Mouse (Mus musculus) embryonic facial prominence, embryonic 11.5 days (tissue): ENCODE measurements around the gene Mrto4. TPM values are rescaled to one million over a fixed set of nuclear protein-coding genes. Genes with fewer than 3 reads are reported as not detected.

Experiments
- ATAC-seq: fragments of 200-750 bp; cut with Nextera tagmentation; replicated peaks from 2 replicates; pipeline ENCODE4 v1.8.0; 2017; ENCODE audit warnings: low read depth; ENCODE audit not compliant: insufficient number of reproducible peaks, low FRiP score, low TSS enrichment
- DNase-seq: peaks from one replicate; pipeline ENCODE4 v3.0.0-alpha.2; 2015; ENCODE audit warnings: low spot score
- H3K27ac ChIP-seq: fragments of 300-500 bp; sonication (generic); replicated peaks from 2 replicates; pipeline ENCODE4 v1.5.1; 2014; ENCODE audit warnings: mild to moderate bottlenecking, low read depth, low read length, control low read depth
- H3K27me3 ChIP-seq: fragments of 300-500 bp; sonication (generic); 2 replicates; pipeline ENCODE4 v1.6.1; 2014; ENCODE audit warnings: mild to moderate bottlenecking, low read length, moderate library complexity, mixed read lengths; ENCODE audit not compliant: control insufficient read depth, insufficient read depth
- H3K36me3 ChIP-seq: fragments of 300-500 bp; sonication (generic); replicated peaks from 2 replicates; pipeline ENCODE4 v1.6.1; 2014; ENCODE audit warnings: low read depth, mild to moderate bottlenecking, low read length, moderate library complexity, mixed read lengths; ENCODE audit not compliant: control insufficient read depth, insufficient read depth
- H3K4me1 ChIP-seq: fragments of 300-500 bp; sonication (generic); 2 replicates; pipeline ENCODE4 v1.6.1; 2014; ENCODE audit warnings: low read length, mixed read lengths; ENCODE audit not compliant: control insufficient read depth, insufficient read depth
- H3K4me2 ChIP-seq: fragments of 300-500 bp; sonication (generic); 2 replicates; pipeline ENCODE4 v1.6.1; 2014; ENCODE audit warnings: low read depth, mild to moderate bottlenecking, control low read depth, low read length, moderate library complexity
- H3K4me3 ChIP-seq: fragments of 300-500 bp; sonication (generic); 2 replicates; pipeline ENCODE4 v1.5.1; 2014; ENCODE audit warnings: low read depth, low read length, control low read depth
- H3K9ac ChIP-seq: fragments of 300-500 bp; sonication (generic); replicated peaks from 2 replicates; pipeline ENCODE4 v1.6.1; 2014; ENCODE audit warnings: mild to moderate bottlenecking, control low read depth, low read length
- H3K9me3 ChIP-seq: fragments of 300-500 bp; sonication (generic); replicated peaks from 2 replicates; pipeline ENCODE4 v1.6.1; 2016; ENCODE audit warnings: mild to moderate bottlenecking, low read length, inconsistent platforms, mixed read lengths; ENCODE audit not compliant: control insufficient read depth
- WGBS: fragments of 180-500 bp; shearing (Covaris S2); extraction: QIAGEN DNeasy Blood & Tissue Kit; methylation state at CpG from one replicate; pipeline ENCODE4 v1.1.7; 2014; 5-methylcytosine and 5-hydroxymethylcytosine counted together
- polyA plus RNA-seq: library from polyadenylated mRNA; unstranded; fragments of >200 nt; fragmentation: Nextera tagmentation; extraction: Ambion mirVana; gene quantifications from 2 replicates; pipeline ENCODE4 v1.2.1, GENCODE M21; 2014

Mrto4 gene
- polyA plus RNA-seq, 1 experiment from 2014 or later, result 145 TPM

GRCm38 (mm10) chr4:139338145-139338544, 14.2 kb downstream of the Mrto4 start:
- 55% methylated on average over 33 of the region's 33 CpGs for WGBS

GRCm38 (mm10) chr4:139336822-139337483, 15.4 kb downstream of the Mrto4 start:
- WGBS, result 23% methylated on average over 24 of the region's 24 CpGs
- ATAC-seq, result peak; percentile 70; the same call in 1 of the 2 replicates
- Histone ChIP-seq H3K36me3 (no peaks in the 10 kb centered on the region), H3K27me3 (no peaks in the 10 kb centered on the region; the same call in 1 of the 2 replicates), H3K9me3 (no peaks in the 10 kb centered on the region), H3K9ac (peak overlapping the region; percentile 22; the same call in 1 of the 2 replicates), H3K4me1 (no peaks in the 10 kb centered on the region), H3K4me2 (peak overlapping the region; percentile 25), H3K27ac (no peak overlapping the region), H3K4me3 (no peak overlapping the region)
- peak; percentile 86 for DNase-seq

More at GRCm38 (mm10) chr4:139338145-139338544, 14.2 kb downstream of the Mrto4 start:
- H3K4me2 ChIP-seq, result no peak overlapping the region
- H3K9me3 ChIP-seq, result no peaks in the 10 kb centered on the region
- no peak overlapping the region for H3K4me3 ChIP-seq
- no peaks in the 10 kb centered on the region for H3K4me1 ChIP-seq
- H3K9ac ChIP-seq, result no peak overlapping the region
- no peaks in the 10 kb centered on the region for H3K36me3 ChIP-seq
- ATAC-seq, result no peak
- no peak overlapping the region for H3K27ac ChIP-seq
- no peaks in the 10 kb centered on the region; the same call in 1 of the 2 replicates for H3K27me3 ChIP-seq
- no peak for DNase-seq

GRCm38 (mm10) chr4:139335507-139335906, 16.9 kb downstream of the Mrto4 start:
- 65% methylated on average over 7 of the region's 7 CpGs for WGBS
- no peak overlapping the region for H3K4me3 ChIP-seq
- no peaks in the 10 kb centered on the region for H3K9me3 ChIP-seq
- no peak for DNase-seq
- H3K36me3 ChIP-seq, result no peaks in the 10 kb centered on the region
- H3K4me2 ChIP-seq, result no peak overlapping the region
- ATAC-seq, result no peak
- no peaks in the 10 kb centered on the region; the same call in 1 of the 2 replicates for H3K27me3 ChIP-seq
- no peaks in the 10 kb centered on the region for H3K4me1 ChIP-seq
- H3K9ac ChIP-seq, result no peak overlapping the region
- no peak overlapping the region for H3K27ac ChIP-seq

GRCm38 (mm10) chr4:139334631-139335295, 17.6 kb downstream of the Mrto4 start:
- DNase-seq (no peak), ATAC-seq (no peak)
- whole genome bisulfite sequencing, result 79% methylated on average over 5 of the region's 9 CpGs
- no peak overlapping the region for H3K27ac ChIP-seq
- no peak overlapping the region for H3K9ac ChIP-seq
- H3K27me3 ChIP-seq, result no peaks in the 10 kb centered on the region; the same call in 1 of the 2 replicates
- H3K9me3 ChIP-seq, result no peaks in the 10 kb centered on the region
- H3K4me3 ChIP-seq, result no peak overlapping the region
- no peak overlapping the region for H3K4me2 ChIP-seq
- no peaks in the 10 kb centered on the region for H3K4me1 ChIP-seq
- no peaks in the 10 kb centered on the region for H3K36me3 ChIP-seq

- H3K4me3 ChIP-seq, result no peak overlapping the region
- no peaks in the 10 kb centered on the region for H3K36me3 ChIP-seq
- no peak overlapping the region for H3K9ac ChIP-seq
- ATAC-seq (peak; percentile 85), DNase-seq (peak; percentile 85)
- WGBS, result 8% methylated on average over 10 of the region's 10 CpGs
- H3K4me1 ChIP-seq, result no peaks in the 10 kb centered on the region
- no peaks in the 10 kb centered on the region for H3K9me3 ChIP-seq
- no peak overlapping the region for H3K27ac ChIP-seq
- peak overlapping the region; percentile 1; the same call in 1 of the 2 replicates for H3K4me2 ChIP-seq
- H3K27me3 ChIP-seq, result no peaks in the 10 kb centered on the region; the same call in 1 of the 2 replicates
Measured at GRCm38 (mm10) chr4:139330605-139331004, 21.8 kb downstream of the Mrto4 start.

- ATAC-seq (0 out of 2 replicates have a peak, but pooled peaks have one; percentile 44), DNase-seq (no peak)
- H3K9ac ChIP-seq, result no peak overlapping the region
- no peak overlapping the region for H3K4me2 ChIP-seq
- no peaks in the 10 kb centered on the region for H3K27me3 ChIP-seq
- H3K4me1 ChIP-seq, result no peaks in the 10 kb centered on the region
- no peaks in the 10 kb centered on the region for H3K9me3 ChIP-seq
- 92% methylated on average over 4 of the region's 4 CpGs for WGBS
- no peak overlapping the region for H3K27ac ChIP-seq
- H3K4me3 ChIP-seq, result no peak overlapping the region
- peaks cover 5% of the 10 kb centered on the region for H3K36me3 ChIP-seq
Measured at GRCm38 (mm10) chr4:139319740-139320139, 32.6 kb downstream of the Mrto4 start.

- Histone ChIP-seq H3K36me3 (peaks cover 5% of the 10 kb centered on the region), H3K9ac (no peak overlapping the region), H3K4me3 (no peak overlapping the region), H3K9me3 (no peaks in the 10 kb centered on the region), H3K27ac (no peak overlapping the region), H3K27me3 (no peaks in the 10 kb centered on the region), H3K4me1 (no peaks in the 10 kb centered on the region), H3K4me2 (no peak overlapping the region)
- no peak for ATAC-seq
- no peak for DNase-seq
- WGBS, result 88% methylated on average over 11 of the region's 11 CpGs
Measured at GRCm38 (mm10) chr4:139318449-139318848, 33.9 kb downstream of the Mrto4 start.

GRCm38 (mm10) chr4:139312632-139313031, 39.7 kb downstream of the Mrto4 start:
- Histone ChIP-seq H3K4me1 (no peaks in the 10 kb centered on the region), H3K36me3 (peaks cover 3% of the 10 kb centered on the region; the same call in 1 of the 2 replicates), H3K27ac (no peak overlapping the region), H3K27me3 (0 out of 2 replicates have a peak, but pooled peaks cover 2% of the 10 kb centered on the region), H3K4me3 (no peak overlapping the region), H3K9ac (no peak overlapping the region), H3K9me3 (no peaks in the 10 kb centered on the region), H3K4me2 (no peak overlapping the region)
- ATAC-seq (no peak), DNase-seq (peak; percentile 60)
- WGBS, result 54% methylated on average over 4 of the region's 4 CpGs
